Mouse (Mus musculus): ENCODE results near the gene Pxn.

Gene Pxn

DNA sequence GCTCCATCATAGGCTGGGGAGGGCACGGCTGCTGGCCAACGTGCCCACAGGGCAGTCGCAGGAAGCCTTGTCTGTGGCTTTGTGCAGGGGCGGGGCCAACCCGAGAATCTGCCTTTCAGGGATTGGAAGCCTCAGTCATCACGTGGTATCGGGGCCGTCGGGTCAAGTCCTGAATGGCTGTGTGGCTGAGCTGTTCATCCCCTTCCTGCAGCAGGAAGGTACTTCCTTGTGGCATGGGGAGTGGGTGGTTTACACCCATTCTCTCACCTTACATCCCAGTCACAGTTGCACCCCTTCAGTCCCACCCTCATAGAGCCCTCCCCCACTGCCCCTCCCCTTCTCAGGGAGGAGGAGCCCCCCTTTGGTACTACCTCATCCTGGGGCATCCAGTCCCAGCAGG lies 75.2 kb downstream of the Pxn start:
- no peak for DNase-seq (ENCODE audit: low spot score)

DNA sequence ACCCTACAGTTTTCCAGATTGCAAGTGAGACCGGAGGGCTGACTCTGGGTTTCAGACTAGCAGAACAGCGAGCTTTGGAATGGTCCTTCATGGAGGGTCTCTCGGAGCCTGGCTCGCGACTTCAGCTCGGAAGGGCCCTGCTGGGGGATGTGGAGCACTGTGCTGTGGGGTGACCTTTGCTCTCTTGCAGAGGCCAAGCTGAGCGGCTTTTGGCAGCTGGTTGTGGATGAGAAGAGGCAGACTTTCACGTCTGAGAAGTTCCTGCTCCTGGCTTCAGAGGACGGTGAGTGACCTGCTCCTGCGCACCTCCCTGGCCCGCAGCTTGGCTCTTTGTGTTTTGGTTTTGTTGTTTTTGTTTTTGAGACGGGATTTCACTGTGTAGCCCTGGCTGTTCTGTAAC lies 79.1 kb downstream of the Pxn start:
- DNase-seq (ENCODE audit: low spot score): no peak

DNA sequence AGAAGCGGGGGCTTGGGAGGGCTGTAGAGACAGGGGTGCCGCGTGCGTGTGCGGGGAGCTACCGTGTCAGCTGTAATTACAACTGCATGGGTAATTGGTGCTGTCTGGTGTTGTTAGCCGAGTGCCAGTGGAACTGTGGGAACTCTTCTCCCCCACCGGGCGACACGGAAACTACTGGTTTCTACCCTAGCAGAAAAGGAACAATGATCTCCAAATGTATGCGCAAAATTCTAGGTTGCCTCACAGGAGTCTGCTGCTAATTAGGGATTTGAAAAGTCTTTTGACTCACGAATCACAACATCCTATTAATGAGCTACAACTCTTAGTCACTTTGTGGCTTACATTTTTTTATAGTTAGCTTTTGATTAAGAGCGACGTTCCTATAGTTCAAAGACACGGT lies 79.7 kb downstream of the Pxn start:
- DNase-seq (ENCODE audit: low spot score): no peak

DNA sequence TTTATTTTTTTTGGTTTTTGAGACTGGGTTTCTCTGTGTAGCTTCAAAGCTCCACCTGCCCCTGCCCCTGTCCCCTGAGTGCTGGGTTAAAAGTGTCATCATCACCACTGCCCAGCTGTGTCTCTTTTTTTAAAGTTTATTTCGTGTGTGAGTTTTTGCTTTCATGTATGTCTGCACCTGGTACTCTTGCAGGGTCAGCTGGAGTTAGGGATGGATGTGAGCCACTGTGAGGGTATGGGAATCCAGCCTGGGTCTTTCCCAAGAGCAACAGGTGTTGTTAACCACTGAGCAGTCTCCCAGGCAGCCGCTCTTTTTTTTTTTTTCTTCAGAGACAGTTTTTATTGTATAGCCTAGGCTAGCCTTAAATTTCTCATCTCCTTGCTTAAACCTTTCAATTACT lies 80.3 kb downstream of the Pxn start:
- no peak for DNase-seq (ENCODE audit: low spot score)

DNA sequence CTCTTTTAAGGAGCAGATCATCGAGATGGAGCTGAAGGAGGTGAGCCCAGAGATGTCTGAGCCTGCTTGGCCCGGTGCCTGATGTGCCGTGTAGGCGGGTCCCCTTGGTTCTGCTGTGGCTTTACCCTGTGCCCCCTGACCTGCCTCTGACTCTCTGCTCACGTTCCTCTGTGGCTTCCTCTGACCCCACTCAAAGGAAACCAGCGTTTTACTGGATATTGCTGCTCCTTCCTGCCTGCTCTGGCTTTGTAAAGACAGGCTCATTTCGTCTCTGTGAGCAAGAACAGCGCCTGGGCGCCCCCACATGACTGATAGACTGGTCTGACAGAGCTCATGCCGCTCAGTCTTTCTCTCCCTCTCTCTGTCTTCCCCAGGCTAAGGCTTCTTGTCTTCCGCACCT lies 84.6 kb downstream of the Pxn start:
- DNase-seq (ENCODE audit: low spot score): no peak

DNA sequence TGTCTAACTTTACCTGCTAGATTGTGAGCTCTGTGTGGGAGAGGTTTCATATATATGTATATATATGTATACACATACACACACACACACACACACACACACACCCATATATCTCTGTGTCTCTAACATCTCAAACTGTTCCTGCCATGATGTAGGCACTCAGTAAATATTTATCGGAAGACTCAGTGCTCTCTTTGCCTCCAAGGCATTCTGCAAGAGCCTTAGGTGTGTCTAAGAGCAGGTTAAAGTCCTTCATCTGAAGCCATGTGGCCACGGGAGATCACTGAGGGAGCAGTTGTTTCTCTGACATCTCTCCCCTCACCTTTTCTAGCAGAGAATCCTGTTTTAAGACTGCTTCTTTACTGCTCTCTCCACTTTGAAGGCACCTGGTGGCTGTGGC lies 85.0 kb downstream of the Pxn start:
- DNase-seq (ENCODE audit: low spot score): no peak

DNA sequence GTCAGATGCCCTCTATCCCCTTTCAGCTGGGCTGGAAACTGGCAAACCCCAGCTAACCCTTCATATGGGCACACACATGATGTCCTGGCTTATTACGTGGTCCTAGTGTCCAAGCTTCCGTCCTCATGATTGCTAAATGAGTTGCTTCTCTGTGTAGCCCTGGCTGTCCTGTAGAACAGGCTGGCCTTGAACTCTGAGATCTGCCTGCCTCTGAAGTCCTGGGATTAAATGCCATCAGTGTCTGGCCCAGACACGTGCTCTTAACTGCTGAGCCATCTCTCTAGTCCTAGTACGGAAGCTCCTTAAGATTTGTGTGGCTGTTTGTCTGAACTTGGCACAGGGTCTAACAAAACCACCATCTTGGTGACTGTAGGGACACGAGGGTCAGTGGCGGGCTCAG lies 97.1 kb downstream of the Pxn start:
- DNase-seq (ENCODE audit: low spot score): no peak
